Mouse (Mus musculus) liver, embryonic 15.5 days (tissue): ENCODE data around the gene Nsmce3. TPM values are rescaled to one million over a fixed set of nuclear protein-coding genes. Genes with fewer than 3 reads are reported as not detected.

Experiments used
- ATAC-seq: fragments of 200-750 bp; cut with Nextera tagmentation; 2 replicates; pipeline ENCODE4 v1.8.0; 2017; ENCODE audit warnings: moderate number of reproducible peaks, mild to moderate bottlenecking, moderate library complexity; ENCODE audit not compliant: insufficient read depth
- H3K27ac ChIP-seq: fragments of 300-500 bp; sonication (generic); replicated peaks from 2 replicates; pipeline ENCODE4 v1.5.1; 2015; ENCODE audit warnings: mild to moderate bottlenecking, inconsistent platforms
- H3K27me3 ChIP-seq: fragments of 300-500 bp; sonication (generic); 2 replicates; pipeline ENCODE4 v1.6.1; 2015; ENCODE audit warnings: mild to moderate bottlenecking, inconsistent platforms
- H3K36me3 ChIP-seq: fragments of 300-500 bp; sonication (generic); replicated peaks from 2 replicates; pipeline ENCODE4 v1.6.1; 2015; ENCODE audit warnings: moderate library complexity, mild to moderate bottlenecking, inconsistent platforms
- H3K4me1 ChIP-seq: fragments of 300-500 bp; sonication (generic); replicated peaks from 2 replicates; pipeline ENCODE4 v1.6.1; 2015; ENCODE audit warnings: inconsistent platforms
- H3K4me2 ChIP-seq: fragments of 300-500 bp; sonication (generic); 2 replicates; pipeline ENCODE4 v1.6.1; 2015; ENCODE audit warnings: moderate library complexity, mild to moderate bottlenecking, inconsistent platforms
- H3K4me3 ChIP-seq: fragments of 300-500 bp; sonication (generic); replicated peaks from 2 replicates; pipeline ENCODE4 v1.5.1; 2015; ENCODE audit warnings: mild to moderate bottlenecking, inconsistent platforms
- H3K9ac ChIP-seq: fragments of 300-500 bp; sonication (generic); 2 replicates; pipeline ENCODE4 v1.6.1; 2015; ENCODE audit warnings: moderate library complexity, mild to moderate bottlenecking, inconsistent platforms
- H3K9me3 ChIP-seq: fragments of 300-500 bp; sonication (generic); replicated peaks from 2 replicates; pipeline ENCODE4 v1.6.1; 2016; ENCODE audit warnings: inconsistent platforms
- WGBS: fragments of 180-500 bp; shearing (Covaris S2); methylation state at CpG from one replicate; pipeline ENCODE4 v1.1.7; 2015; ENCODE audit warnings: mixed read lengths; ENCODE audit not compliant: insufficient replicate concordance; 5-methylcytosine and 5-hydroxymethylcytosine counted together
- polyA plus RNA-seq: library from polyadenylated mRNA; unstranded; fragments of >200 nt; fragmentation: Nextera tagmentation; extraction: Ambion mirVana; gene quantifications from 2 replicates; pipeline ENCODE4 v1.2.1, GENCODE M21; 2015

Nsmce3 gene
- polyA plus RNA-seq, 1 experiment from 2014 or later: 5.0 TPM

GRCm38 (mm10) chr7:64830214-64830995, 42.4 kb downstream of the Nsmce3 start:
- Histone ChIP-seq H3K4me1 (no peaks in the 10 kb centered on the region), H3K9ac (no peak overlapping the region), H3K27me3 (no peaks in the 10 kb centered on the region), H3K9me3 (no peaks in the 10 kb centered on the region), H3K36me3 (no peaks in the 10 kb centered on the region), H3K4me3 (no peak overlapping the region), H3K4me2 (no peak overlapping the region), H3K27ac (no peak overlapping the region)
- WGBS: 30% methylated on average over 5 of the region's 5 CpGs
- ATAC-seq: no peak

- Histone ChIP-seq H3K27ac (no peak overlapping the region), H3K4me1 (no peaks in the 10 kb centered on the region), H3K27me3 (no peaks in the 10 kb centered on the region), H3K4me3 (no peak overlapping the region), H3K36me3 (no peaks in the 10 kb centered on the region), H3K9ac (no peak overlapping the region), H3K9me3 (no peaks in the 10 kb centered on the region), H3K4me2 (no peak overlapping the region)
- ATAC-seq: no peak
- 63% methylated on average over 5 of the region's 5 CpGs for WGBS
Measured at GRCm38 (mm10) chr7:64821081-64821480, 51.7 kb downstream of the Nsmce3 start.

- Histone ChIP-seq H3K4me3 (no peak overlapping the region), H3K27ac (no peak overlapping the region), H3K9me3 (no peaks in the 10 kb centered on the region), H3K9ac (no peak overlapping the region), H3K4me2 (no peak overlapping the region), H3K27me3 (no peaks in the 10 kb centered on the region), H3K4me1 (no peaks in the 10 kb centered on the region), H3K36me3 (no peaks in the 10 kb centered on the region)
- ATAC-seq: no peak
- 73% methylated on average over 9 of the region's 9 CpGs for WGBS
Measured at GRCm38 (mm10) chr7:64819683-64820082, 53.1 kb downstream of the Nsmce3 start.
